Mouse (Mus musculus): ENCODE data around the gene Pheta2. TPM values are rescaled to one million over a fixed set of nuclear protein-coding genes. Genes with fewer than 3 reads are reported as not detected.

Pheta2 gene
- total RNA-seq, 2 experiments from 2014 or later: 22.7 to 79.0 TPM

Other genes with a start within 250 kb of the Pheta2 start
- gene Ccdc134, start 211.0 kb upstream of the Pheta2 start, total RNA-seq (2015; ENCODE audit: low replicate concordance): 0.63 TPM in 1 of 2 replicates, not detected in the other
- gene Ccdc134, start 211.0 kb upstream of the Pheta2 start, total RNA-seq (2017; ENCODE audit: low replicate concordance): 4.1 and 5.0 TPM in 2 replicates
- 9.0 and 12.5 TPM in 2 replicates for gene Srebf2, start 191.8 kb upstream of the Pheta2 start, total RNA-seq (2015; ENCODE audit: low replicate concordance)
- 11.2 and 15.5 TPM in 2 replicates for gene Srebf2, start 191.8 kb upstream of the Pheta2 start, total RNA-seq (2017; ENCODE audit: low replicate concordance)
- not detected in 2 replicates for gene Shisa8, start 126.1 kb upstream of the Pheta2 start, total RNA-seq (2015; ENCODE audit: low replicate concordance)
- not detected in 2 replicates for gene Shisa8, start 126.1 kb upstream of the Pheta2 start, total RNA-seq (2017; ENCODE audit: low replicate concordance)
- 0.84 and 6.3 TPM in 2 replicates for gene Tnfrsf13c, start 114.6 kb upstream of the Pheta2 start, total RNA-seq (2015; ENCODE audit: low replicate concordance)
- gene Tnfrsf13c, start 114.6 kb upstream of the Pheta2 start, total RNA-seq (2017; ENCODE audit: low replicate concordance): not detected in 2 replicates
- gene Cenpm, start 94.2 kb upstream of the Pheta2 start, total RNA-seq (2015; ENCODE audit: low replicate concordance): 10.7 and 11.0 TPM in 2 replicates
- gene Cenpm, start 94.2 kb upstream of the Pheta2 start, total RNA-seq (2017; ENCODE audit: low replicate concordance): 2.3 and 7.2 TPM in 2 replicates
- gene 1500009C09Rik, start 86.5 kb upstream of the Pheta2 start, total RNA-seq (2015; ENCODE audit: low replicate concordance): not detected in 2 replicates
- not detected in 2 replicates for gene 1500009C09Rik, start 86.5 kb upstream of the Pheta2 start, total RNA-seq (2017; ENCODE audit: low replicate concordance)
- 2.3 TPM in 1 of 2 replicates, not detected in the other for gene Sept3, start 64.0 kb upstream of the Pheta2 start, total RNA-seq (2015; ENCODE audit: low replicate concordance)
- 0.09 TPM in 1 of 2 replicates, not detected in the other for gene Sept3, start 64.0 kb upstream of the Pheta2 start, total RNA-seq (2017; ENCODE audit: low replicate concordance)
- gene Wbp2nl, start 40.0 kb upstream of the Pheta2 start, total RNA-seq (2015; ENCODE audit: low replicate concordance): not detected in 2 replicates
- not detected in 2 replicates for gene Wbp2nl, start 40.0 kb upstream of the Pheta2 start, total RNA-seq (2017; ENCODE audit: low replicate concordance)
- gene Naga, start within 50 bp of the Pheta2 start, total RNA-seq (2015; ENCODE audit: low replicate concordance): 49.5 and 74.2 TPM in 2 replicates
- gene Naga, start within 50 bp of the Pheta2 start, total RNA-seq (2017; ENCODE audit: low replicate concordance): 22.7 and 56.3 TPM in 2 replicates
- gene Smdt1, start within 50 bp of the Pheta2 start, total RNA-seq (2015; ENCODE audit: low replicate concordance): 91.5 and 150 TPM in 2 replicates
- 42.7 and 69.4 TPM in 2 replicates for gene Smdt1, start within 50 bp of the Pheta2 start, total RNA-seq (2017; ENCODE audit: low replicate concordance)
- gene Ndufa6, start 15.4 kb downstream of the Pheta2 start, total RNA-seq (2015; ENCODE audit: low replicate concordance): 34.2 and 88.6 TPM in 2 replicates
- gene Ndufa6, start 15.4 kb downstream of the Pheta2 start, total RNA-seq (2017; ENCODE audit: low replicate concordance): 55.3 and 85.6 TPM in 2 replicates
- gene Cyp2d22, start 41.3 kb downstream of the Pheta2 start, total RNA-seq (2015; ENCODE audit: low replicate concordance): not detected in 2 replicates
- 0.26 TPM in 1 of 2 replicates, not detected in the other for gene Cyp2d22, start 41.3 kb downstream of the Pheta2 start, total RNA-seq (2017; ENCODE audit: low replicate concordance)
- gene Cyp2d11, start 55.1 kb downstream of the Pheta2 start, total RNA-seq (2015; ENCODE audit: low replicate concordance): not detected in 2 replicates
- gene Cyp2d11, start 55.1 kb downstream of the Pheta2 start, total RNA-seq (2017; ENCODE audit: low replicate concordance): not detected in 2 replicates
- gene Cyp2d10, start 68.3 kb downstream of the Pheta2 start, total RNA-seq (2015; ENCODE audit: low replicate concordance): not detected in 2 replicates
- gene Cyp2d10, start 68.3 kb downstream of the Pheta2 start, total RNA-seq (2017; ENCODE audit: low replicate concordance): not detected in 2 replicates
- gene Cyp2d9, start 94.5 kb downstream of the Pheta2 start, total RNA-seq (2015; ENCODE audit: low replicate concordance): not detected in 2 replicates
- gene Cyp2d9, start 94.5 kb downstream of the Pheta2 start, total RNA-seq (2017; ENCODE audit: low replicate concordance): not detected in 2 replicates
- not detected in 2 replicates for gene Cyp2d12, start 216.1 kb downstream of the Pheta2 start, total RNA-seq (2015; ENCODE audit: low replicate concordance)
- 0.56 TPM in 1 of 2 replicates, not detected in the other for gene Cyp2d12, start 216.1 kb downstream of the Pheta2 start, total RNA-seq (2017; ENCODE audit: low replicate concordance)

All from erythroblast, adult 5-6 weeks (primary cell).